ENCODE assay signal across 15 mouse cellular contexts in the genomic region with DNA sequence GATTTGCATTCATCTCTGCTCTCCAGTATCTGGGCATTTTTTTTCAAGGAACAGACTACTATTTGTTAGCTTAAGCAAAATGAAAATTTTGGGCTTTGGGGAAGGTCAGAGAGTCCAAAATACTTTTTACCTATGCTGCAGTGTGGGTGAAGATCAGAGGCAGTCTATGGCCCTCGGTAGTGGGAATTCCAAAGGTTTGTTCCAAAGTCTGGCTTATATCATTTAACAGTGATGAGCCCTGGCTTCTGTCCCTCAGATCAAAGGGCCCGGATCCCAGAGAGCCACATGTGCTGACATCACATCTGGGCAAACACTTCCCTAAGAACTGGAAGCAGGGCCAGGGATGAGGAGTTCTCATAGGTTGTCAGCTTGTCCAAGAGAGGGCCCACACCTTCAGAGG.
"Had no signal": no experiment of that assay in that cellular context is flagged by ENCODE, and none has a peak within 500 bp of the region (broad histone marks: within the 10 kb centered on the region; RNA-seq: fewer than 3 reads in every experiment).

No protein-coding gene starts in this region.

- H3K27ac ChIP-seq: neural tube, embryonic 15.5 days; stomach, embryonic 15.5 days; stomach, postnatal 0 days had no signal

- H3K9ac ChIP-seq: neural tube, embryonic 15.5 days; stomach, embryonic 15.5 days had no signal

- H3K9me3 ChIP-seq: neural tube, embryonic 15.5 days; stomach, embryonic 15.5 days had no signal

- H3K27me3 ChIP-seq: neural tube, embryonic 15.5 days; stomach, embryonic 15.5 days had no signal

- H3K4me2 ChIP-seq: neural tube, embryonic 15.5 days; stomach, embryonic 15.5 days had no signal

- H3K4me3 ChIP-seq: neural tube, embryonic 15.5 days; stomach, embryonic 15.5 days had no signal

- DNase-seq: retina, postnatal 1 day; right cerebral cortex, adult 18-20 months; right cerebral cortex, postnatal 14 days; right cerebral cortex, postnatal 25 days; right cerebral cortex, postnatal 4 days; spleen, adult 18-20 months; thymus, adult 18-20 months; thymus, adult 2 months; thymus, postnatal 14 days; thymus, postnatal 25 days; thymus, postnatal 36 days; thymus, postnatal 4 days had no signal

- H3K4me1 ChIP-seq: neural tube, embryonic 15.5 days; stomach, embryonic 15.5 days had no signal

- H3K36me3 ChIP-seq: neural tube, embryonic 15.5 days; stomach, embryonic 15.5 days had no signal
